Mouse (Mus musculus): Measurements from ENCODE around the gene Abhd4. TPM values are rescaled to one million over a fixed set of nuclear protein-coding genes. Genes with fewer than 3 reads are reported as not detected.

The Abhd4 gene
- total RNA-seq, 2 experiments from 2014 or later, result 54.8 to 60.0 TPM

DNA sequence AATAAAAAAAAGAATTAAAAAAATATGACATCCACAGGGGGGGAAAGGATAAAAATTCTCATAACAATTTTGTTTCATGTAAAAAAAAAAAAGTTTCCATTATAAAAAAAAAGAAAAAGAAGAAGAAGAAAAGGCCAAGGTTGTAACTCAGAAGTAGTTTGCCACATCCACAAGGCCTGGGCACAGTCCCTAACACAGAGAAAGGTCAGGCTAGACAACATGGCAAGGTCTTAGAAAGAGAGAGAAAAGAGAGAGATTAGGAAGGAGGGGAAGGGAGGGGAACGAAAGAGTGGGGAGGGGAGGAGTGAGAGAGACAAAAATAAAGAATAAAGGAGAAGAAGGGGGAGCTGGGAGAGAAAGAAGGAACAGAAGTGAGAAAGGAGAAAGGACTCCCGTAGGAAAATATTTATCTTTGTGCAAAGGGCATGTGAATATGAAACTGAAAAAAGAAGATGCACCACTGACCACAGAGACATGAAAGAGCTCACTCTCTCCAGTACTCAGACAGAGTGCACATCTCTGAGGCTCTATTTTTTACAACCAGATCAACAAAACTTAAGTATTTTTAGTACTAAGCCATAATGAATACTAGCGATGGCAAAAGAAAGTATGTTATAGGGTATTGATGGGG is 18.1 kb downstream of the Abhd4 start:
- DNase-seq (ENCODE audit: low spot score in 2 of 2), result no peak

DNA sequence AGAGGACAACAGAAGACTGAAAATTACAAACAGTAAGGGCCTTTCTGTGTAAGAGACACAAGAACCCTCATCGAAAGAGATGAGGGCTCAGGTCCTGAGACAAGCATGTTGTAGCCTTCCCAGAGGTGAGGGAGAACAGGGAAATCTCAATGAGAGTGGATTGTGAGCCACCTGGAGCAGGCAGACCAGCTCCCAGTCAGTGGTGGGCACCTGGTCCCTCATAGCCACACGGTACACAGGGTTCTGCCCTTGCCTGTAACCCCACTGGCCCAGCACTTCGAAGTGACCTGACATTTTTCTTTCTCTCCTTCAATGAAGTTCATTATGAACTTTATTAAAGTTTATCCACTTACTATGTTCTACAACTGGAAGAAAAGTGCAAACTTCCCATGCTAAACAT is 18.7 kb downstream of the Abhd4 start:
- no peak for DNase-seq (ENCODE audit: low spot score in 2 of 2)

DNA sequence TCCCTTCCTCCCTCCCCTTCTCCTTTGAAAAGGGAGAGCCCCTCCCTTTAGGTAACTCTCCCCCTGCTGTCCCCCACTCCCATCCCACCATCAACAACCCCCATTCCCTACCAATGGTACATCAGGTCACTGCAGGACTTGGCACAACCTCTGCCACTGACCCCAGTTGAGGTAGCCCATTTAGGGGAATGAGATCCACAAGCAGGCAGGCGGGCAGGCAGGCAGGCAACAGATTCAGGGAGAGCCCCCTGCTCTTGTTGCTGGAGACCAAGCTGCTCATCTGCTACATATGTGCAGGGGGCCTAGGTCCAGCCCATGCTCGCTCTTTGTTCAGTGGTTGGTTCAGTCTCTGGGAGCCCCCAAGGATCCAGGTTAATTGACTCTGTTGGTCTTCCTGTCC is 22.5 kb downstream of the Abhd4 start:
- DNase-seq (ENCODE audit: low spot score in 2 of 2), result no peak

DNA sequence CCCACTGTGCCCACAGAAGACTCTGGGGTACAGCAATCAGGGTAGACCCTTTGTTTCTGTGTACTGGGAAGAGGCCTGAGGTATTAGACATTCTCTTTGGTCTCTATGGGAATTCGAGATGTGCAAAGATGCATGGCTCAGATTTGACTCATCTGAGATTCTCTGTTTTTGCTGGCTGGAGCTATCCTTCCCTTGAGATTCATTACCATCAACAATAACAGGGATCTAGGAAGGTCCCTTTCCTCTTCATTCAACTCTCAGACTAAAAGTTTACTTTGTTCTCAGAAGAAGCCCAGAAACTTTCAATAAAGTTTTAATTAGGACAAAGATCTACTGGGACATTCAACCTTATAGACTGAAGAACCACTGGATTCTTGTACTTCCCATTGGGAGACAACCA is 30.9 kb downstream of the Abhd4 start, which contains the start of gene Olfr49:
Gene Olfr49, minus strand, starts transcription at position 101 of the 400 bp plus-strand sequence.
- no peak for DNase-seq (ENCODE audit: low spot score in 2 of 2)

DNA sequence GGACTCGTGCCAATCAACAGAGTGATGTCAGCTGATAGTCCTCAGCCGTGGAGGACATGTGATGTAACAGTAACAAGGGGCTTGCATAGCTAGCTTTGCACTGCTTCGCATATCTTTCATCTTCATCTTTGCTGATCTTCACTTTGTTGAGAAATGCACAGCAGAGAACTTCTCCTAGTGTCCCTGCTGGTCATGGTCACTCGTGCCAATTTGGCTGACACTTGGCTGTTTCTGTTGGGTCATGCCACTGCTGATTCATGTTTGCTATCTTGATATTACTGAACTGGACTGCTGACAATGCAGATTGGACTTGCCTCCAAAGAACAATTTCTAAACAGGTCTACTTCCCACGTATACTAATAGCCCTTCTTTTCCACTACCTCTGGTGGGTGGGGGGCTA is 46.1 kb downstream of the Abhd4 start:
- no peak for DNase-seq (ENCODE audit: low spot score in 2 of 2)

DNA sequence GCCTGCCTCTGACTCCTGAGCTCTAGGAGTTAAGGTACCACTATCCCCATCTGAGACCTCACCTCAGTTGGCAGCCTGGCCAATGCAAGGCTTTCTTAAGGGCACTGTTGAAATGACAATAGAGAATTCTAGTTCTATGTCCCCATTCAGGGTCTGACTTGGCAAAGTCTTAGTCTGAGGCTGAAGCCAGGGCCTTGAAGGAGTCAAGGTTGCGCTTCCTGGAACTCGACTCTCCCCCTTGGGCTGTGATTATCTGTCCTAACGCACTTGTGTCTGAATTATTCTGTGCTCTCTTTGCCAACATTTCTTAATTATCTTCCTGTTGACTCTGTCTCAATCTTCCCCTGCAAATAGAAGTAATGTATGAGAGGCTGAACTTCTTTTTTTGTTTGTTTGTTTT is 46.7 kb downstream of the Abhd4 start:
- DNase-seq (ENCODE audit: low spot score in 2 of 2), result no peak

DNA sequence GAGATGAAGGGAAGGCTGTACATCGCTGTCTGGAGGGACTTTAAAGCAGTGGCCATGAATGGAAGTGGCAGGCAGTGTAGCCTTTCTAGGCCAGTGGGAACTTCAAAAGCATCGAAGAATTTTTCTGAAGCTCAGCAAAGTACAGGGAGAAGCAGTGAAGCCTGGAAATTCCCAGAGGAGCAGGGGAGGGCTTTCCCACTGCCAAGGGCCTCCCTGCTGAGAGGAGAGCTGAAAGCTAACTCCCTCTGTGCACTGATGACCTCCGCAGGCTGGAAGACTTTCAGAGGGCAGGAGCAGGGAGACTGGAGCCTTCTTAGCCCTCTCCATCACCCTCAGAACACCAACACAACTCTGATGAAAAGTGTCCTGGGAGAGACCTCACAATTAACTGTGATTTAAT is 57.8 kb downstream of the Abhd4 start:
- no peak for DNase-seq (ENCODE audit: low spot score in 2 of 2)

Other genes with a start within 250 kb of the Abhd4 start
- 100 to 1,000 TPM; 123 to 132 TPM for gene Dad1, start 84 bp upstream of the Abhd4 start, total RNA-seq (2021)
- gene Olfr49, start 30.8 kb downstream of the Abhd4 start, total RNA-seq (2021), result not detected
- gene Oxa1l, start 106.6 kb downstream of the Abhd4 start, total RNA-seq (2021), result 10 to 100 TPM; 51.9 to 53.9 TPM
- gene Slc7a7, start 163.6 kb downstream of the Abhd4 start, total RNA-seq (2021), result 1 to 10 TPM; 1.5 to 2.2 TPM
- gene Mrpl52, start 172.7 kb downstream of the Abhd4 start, total RNA-seq (2021), result 100 to 1,000 TPM in 1 of 2 experiments, 10 to 100 TPM in 1; 94.8 to 109 TPM
- gene Mmp14, start 177.4 kb downstream of the Abhd4 start, total RNA-seq (2021), result 10 to 100 TPM; 15.0 to 15.2 TPM
- 10 to 100 TPM; 33.8 to 34.6 TPM for gene Lrp10, start 209.9 kb downstream of the Abhd4 start, total RNA-seq (2021)
- 10 to 100 TPM; 21.0 to 23.1 TPM for gene Rem2, start 221.9 kb downstream of the Abhd4 start, total RNA-seq (2021)

Data from layer of hippocampus, adult 18-20 months (tissue).